Mouse (Mus musculus) cortical plate, adult 2 months (tissue): ENCODE results near the gene Tmprss11d.

Experiments
- CTCF ChIP-seq: fragments of 200-500 bp; IDR thresholded peaks from 2 replicates; pipeline ENCODE4 v1.5.1; 2011; ENCODE audit warnings: mild to moderate bottlenecking, control low read depth, low read length; ENCODE audit not compliant: insufficient read depth; ENCODE audit errors: extremely low read depth
- POLR2A ChIP-seq: fragments of 200-500 bp; IDR thresholded peaks from 2 replicates; pipeline ENCODE4 v1.6.1; 2011; ENCODE audit warnings: mild to moderate bottlenecking, low read length, control low read depth; ENCODE audit not compliant: insufficient read depth; ENCODE audit errors: extremely low read depth

GRCm38 (mm10) chr5:86414280-86414679, 41.1 kb upstream of the Tmprss11d start:
- TF ChIP-seq POLR2A (no peak), CTCF (no peak)
